Mouse (Mus musculus) granulocyte monocyte progenitor cell, adult 5-6 weeks (primary cell): Measurements from ENCODE around the gene Cep97. TPM values are rescaled to one million over a fixed set of nuclear protein-coding genes. Genes with fewer than 3 reads are reported as not detected.
"Not testable (repeated sequence)": the region's sequence is repeated elsewhere in the genome, so short reads cannot be mapped to it uniquely, and the experiment has no call there.

Source experiments
- ATAC-seq: replicated peaks from 2 replicates; pipeline ENCODE4 v1.8.0; 2016; ENCODE audit warnings: mild to moderate bottlenecking, moderate TSS enrichment, inconsistent platforms; ENCODE audit not compliant: poor library complexity, severe bottlenecking
- total RNA-seq, 2 experiments: library from RNA; stranded (forward) in 1 of 2; stranded (reverse) in 1 of 2; fragments of 200-712, 200-1000 nt in 1 of 2; fragments of >200 nt in 1 of 2; fragmentation: Nextera tagmentation in 1 of 2; gene quantifications; 2 replicates each; pipeline ENCODE4 v1.2.3; 2014 to 2017

Cep97 gene
- total RNA-seq (2014; fragmentation: Nextera tagmentation): 15.2 and 16.5 TPM in 2 replicates
- total RNA-seq (2017): 17.0 and 25.5 TPM in 2 replicates

DNA sequence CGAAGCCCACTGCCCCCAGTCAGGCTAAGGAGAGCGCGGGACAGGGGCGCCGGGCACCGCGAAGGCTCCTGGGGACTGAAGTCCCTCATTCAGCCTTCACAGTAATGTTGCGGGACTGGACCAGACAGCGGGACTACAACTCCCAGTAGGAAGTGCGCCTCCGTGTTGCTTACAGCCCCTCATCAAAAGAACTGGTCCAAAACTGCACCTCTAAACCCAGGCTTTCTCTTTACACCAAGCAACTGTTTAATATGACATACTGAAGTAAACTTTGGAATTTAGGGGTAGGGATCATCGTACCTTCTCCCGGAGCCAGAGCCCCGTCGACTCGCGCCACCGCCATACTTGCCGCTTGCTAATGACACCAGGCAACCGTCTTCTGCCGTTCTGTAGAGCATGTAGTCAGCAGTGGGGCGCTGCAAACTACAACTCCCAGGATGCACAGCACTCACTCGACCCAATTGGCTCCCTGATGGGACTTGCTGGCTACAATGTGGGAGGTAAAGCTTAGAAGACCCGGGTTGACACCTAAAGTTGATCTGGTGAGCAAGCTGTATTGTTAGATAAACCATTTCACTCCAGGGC is at the start of gene Cep97:
Gene Cep97 (minus strand): TSS at position 403 of the 585 bp plus-strand sequence.
- ATAC-seq: peak; percentile 95

DNA sequence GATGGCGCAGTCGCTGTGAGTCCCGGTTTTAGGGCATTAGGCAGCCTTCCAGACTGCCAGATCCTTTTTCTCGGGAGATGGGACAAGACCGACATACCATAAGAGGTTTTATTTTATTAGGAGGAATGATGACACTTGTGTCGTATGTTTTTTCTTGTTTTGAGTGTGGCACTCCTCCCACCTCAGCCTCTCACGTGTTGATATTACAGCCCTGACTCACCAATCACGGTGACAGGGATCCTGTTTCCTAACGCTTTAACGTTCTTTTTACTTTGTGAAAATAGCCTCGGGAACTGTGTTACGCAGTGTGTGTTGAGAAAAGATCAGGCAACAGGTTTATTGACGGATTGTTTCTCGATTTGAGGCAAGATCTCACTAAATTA is 40.2 kb upstream of the Cep97 start:
- peak; percentile 49 for ATAC-seq

DNA sequence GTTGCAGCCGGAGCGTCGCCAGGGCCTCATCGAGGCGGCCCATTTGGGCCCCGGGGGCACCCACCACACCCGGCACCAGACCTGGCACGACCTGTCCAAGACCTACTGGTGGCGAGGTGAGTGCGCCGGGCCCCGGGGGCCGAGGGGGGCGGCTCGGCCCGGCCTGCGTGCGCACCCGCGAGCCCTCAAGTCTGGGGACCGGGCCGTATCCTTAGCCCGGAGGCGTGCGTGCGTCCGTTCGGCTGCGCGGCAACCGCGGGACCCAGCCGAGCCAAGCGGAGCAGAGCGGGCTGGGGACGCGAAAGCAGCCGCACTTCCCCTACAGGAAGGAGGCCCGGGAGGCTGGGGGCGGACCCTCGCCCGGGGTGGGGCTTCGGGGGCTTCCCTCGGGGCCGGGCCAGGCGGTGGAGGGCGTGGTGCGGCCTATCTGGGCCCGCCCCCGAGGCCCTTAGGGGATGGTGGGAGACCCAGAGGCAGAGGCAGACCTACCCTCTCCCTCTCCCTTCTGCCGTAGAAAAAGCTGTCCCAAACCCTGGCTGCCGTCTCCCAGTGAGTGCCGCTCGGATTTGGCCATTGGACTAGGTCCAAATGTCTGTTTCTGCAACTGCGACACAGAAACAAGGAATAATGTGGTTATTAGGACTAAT is 39.7 kb upstream of the Cep97 start:
- peak; percentile 68 for ATAC-seq

DNA sequence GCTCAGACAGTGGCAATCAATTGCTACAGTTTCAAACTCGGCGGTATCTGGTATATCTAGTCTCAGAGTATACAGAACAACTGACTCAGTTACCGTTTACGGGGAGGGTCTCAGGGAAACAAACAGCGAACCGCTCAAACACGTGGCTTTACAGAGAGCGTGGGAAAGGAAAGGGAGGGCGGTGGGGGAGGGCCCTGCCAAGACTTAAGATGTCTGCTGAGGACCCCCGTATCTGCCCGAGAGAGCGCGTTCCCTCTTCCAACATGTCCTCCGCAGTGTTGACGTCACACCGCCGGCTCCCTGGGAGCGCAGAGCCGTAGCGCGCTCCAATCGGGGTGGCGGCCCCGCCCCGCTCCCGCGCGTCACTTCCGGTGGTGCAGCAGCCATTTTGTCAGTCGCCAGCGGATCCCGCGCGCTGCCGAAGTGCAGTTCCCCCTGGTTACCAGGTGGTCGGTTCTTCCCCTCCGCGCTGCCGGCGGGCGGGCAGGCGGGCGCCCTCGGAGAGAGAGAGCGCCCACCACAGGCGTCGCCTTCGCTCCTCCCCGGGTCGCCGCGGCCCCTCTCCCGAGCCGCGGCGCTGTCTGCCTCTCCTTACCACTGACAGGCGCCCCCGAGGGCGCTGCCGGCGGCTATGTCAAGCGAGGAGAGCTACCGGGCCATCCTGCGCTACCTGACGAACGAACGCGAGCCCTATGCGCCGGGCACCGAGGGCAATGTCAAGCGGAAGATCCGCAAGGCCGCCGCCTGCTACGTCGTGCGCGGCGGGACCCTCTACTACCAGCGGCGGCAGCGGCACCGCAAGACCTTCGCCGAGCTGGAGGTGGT is 39.0 kb upstream of the Cep97 start, which contains the start of gene Zbtb11:
Gene Zbtb11 (plus strand): TSS at position 453 of the 825 bp plus-strand sequence.
- peak; percentile 72 for ATAC-seq

DNA sequence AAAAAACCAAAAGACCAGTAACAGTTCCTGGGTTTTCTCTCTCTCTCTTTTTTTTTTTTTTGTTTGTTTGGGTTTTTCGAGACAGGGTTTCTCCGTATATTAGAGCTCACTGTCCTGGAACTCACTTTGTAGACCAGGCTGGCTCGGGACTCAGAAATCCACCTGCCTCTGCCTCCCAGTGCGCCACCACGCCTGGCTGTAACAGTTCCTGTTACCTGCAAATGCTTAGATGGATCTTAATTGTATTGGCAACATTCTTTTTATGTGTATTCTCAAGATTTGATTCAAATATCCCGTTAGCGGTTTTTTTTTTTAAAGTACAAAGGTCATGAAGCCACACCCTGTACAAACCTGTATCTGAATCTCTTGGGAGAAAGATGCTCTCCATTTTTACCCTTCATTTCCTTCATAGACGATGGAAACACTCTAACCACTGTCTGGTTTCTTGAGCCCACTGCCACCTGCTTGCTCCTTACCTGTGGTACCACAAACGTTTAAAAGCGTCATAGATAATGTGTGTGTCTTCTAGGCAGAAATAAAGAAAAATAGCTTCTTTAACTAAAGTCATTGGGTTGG is 38.1 kb upstream of the Cep97 start:
- no peak for ATAC-seq

DNA sequence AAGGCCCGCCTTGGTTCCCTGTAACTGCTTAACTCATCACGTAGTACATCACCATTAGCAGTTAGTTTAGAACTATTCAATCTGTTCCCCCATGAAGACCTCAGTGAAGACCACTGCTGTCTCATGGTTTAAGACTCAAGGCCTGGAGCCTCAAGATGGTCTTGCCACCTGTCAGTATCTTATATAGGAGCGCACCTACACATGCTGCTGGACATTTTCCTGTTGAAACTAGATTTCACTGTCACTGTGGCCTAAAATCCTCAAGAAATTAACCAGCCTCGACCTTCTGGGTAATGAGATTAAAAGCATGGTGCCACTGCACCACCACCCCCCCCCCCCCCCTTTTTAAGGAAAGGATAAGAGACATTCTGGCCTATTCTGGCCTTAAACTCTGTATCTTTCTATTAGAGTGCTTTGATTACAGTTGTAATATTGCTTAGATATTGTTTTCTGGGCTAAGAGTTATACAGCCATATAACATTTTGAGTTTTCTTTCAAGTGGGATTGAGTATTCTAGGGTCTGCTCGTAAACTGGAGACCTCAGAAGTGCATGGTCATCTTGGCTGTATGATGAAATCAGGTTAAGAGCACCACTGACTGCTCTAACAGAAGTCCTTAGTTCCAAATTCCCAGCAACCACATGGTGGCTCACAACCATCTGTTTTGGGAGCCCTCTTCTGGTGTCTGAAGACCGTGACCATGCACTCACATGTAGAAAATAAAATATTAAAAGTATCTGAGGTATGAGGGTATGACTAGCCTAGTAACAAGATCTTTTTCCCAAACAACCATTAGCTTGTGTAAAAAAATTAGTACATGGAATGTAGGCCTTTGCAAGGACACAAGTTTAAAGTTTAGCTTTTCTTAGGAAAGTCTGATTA is 37.3 kb upstream of the Cep97 start:
- ATAC-seq: no peak

DNA sequence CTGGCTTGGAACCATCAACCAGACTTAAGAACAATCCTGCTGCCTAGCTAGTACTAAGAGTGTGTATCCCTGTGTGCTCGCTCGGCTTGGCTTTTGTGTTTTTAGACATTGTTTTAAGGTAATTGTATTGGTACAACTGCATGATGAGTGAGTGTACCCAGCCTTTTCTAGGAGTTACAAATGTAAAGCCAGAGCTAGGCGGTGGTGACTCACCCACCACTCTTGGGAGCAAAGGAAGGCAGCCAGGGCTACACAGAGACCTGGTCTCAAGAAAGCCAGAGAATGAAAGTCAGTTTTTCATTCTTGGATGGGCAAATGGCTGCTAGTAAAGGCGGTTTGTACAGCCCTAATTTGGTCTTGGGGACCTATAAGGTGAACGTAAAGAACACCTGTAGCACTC is 35.8 kb upstream of the Cep97 start:
- no peak for ATAC-seq

DNA sequence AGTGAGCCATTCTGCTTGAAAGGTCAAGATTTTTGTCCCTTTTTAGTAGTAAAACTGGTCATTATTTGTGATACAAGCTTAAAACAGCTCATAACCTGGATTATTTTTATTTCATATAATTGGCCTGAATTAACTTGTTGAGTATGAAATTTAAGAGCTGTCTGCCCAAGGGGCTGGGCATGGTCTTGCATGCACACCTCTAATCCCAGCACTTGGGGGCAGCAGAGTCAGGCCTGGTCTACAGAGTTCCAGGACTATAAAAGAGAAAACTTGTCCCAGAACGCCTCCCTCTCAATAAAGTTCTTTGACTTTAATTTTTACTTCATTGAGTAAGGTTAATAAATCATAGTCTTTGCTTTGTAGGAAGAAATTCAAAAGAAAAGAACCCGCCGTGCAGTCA is 34.5 kb upstream of the Cep97 start:
- no peak; the same call in 1 of the 2 replicates for ATAC-seq

DNA sequence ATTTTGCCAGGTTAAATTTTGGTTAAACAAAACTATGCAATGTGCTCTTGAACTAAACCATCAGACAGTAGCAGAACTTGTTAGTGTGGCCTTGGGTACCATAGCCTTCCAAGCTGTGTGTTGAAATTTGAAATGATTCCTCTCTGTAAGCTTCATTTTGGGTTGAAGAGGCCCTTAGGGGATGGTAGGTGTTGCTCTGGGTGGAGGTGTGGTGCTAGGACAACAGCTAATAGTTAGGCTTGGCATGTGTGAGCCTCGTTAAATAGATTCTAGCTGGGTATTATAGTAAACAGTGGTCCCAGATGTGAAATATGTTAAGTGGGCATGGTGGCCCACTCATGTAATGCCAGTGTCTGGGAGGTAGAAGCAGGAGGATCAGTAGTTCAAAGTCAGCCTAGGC is 32.6 kb upstream of the Cep97 start:
- no peak for ATAC-seq

DNA sequence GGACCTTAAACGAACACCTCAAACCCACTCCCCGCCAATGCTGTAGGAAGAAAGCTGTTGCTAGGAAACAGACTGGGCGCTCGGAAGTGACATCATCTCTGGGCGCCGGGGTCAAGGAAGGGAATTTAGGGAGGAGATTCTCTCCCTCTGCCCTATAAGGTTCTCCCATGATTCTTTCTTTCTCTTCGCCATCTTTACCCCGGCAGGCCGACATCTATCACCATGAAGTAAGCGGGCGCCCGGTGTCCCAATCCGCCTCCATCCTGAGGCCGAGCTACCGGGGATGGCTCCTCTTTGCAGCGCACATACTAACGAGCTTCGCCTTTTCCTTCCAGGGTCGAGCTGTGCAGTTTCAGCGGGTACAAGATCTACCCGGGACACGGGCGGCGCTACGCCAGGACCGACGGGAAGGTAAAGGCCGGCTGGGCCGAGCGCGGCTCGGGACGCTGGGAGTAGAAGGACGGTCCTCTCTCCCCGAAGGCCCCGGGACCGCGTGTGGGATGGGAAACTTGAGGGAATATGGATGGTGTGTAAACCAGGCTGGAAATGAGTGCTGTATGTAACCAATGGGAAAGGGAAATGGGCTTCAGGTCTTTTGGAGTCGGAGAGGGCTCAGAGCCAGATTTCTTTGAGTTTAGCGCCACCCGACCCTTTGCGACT is 31.7 kb upstream of the Cep97 start, which contains the start of gene Rpl24:
Gene Rpl24 (plus strand): TSS at position 64 of the 660 bp plus-strand sequence.
- peak; percentile 91 for ATAC-seq

DNA sequence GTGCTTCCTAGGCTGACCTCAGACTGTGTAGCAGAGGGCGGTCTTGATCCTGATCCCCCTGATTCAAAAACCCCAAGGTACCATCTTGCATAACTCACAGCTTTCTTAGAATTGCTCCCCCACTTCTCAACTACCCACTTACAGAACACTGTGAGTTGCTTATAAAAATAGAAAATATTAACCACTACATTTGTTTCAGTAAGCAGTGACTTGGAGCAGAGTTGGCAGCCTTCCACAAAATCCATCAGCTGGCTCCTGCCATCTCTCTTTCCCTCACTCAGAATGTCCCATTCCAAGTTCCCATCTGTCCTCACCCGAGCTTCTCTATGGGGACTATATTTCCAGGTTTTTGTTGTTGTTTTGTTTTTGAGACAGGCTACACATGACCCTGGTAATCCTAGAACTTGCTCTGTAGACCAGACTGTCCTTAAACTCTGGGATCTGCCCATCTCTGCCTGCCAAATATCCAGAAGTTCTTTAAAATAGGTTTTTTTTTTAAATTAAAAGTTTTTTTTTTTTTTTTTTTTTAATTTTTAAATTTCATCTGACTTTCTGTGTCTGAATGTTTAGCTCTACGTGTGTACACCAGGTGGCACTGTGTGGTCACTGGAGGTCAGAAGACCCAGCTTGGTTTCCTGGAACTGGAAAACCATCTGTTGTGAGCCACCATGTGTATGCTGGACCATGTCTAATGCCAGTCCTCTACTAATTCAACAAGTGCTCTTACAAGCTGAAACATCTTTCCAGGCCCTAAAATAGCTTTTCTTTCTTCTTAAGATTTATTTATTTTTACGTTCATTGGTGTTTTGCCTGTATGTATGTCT is 29.7 kb upstream of the Cep97 start:
- ATAC-seq: peak; percentile 58

DNA sequence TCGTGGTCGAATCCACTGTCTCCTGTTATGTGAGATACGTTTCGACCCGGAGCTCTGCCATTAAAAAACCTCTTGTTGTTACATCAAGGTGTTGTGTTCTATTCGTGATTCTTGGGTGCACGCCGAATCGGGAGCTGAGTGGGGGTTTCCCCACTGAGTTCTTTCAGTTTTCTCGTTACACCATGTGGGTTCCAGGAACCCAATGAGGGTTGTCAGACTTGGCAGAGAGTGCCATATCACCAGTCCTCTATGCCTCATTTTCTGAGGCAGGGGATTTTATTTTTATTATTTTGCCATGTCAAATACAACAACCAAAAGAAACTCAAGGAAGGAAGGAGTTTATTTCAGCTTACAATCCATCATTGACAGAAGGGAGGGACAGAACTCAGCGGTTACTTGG is 28.4 kb upstream of the Cep97 start:
- not testable (repeated sequence) for ATAC-seq

DNA sequence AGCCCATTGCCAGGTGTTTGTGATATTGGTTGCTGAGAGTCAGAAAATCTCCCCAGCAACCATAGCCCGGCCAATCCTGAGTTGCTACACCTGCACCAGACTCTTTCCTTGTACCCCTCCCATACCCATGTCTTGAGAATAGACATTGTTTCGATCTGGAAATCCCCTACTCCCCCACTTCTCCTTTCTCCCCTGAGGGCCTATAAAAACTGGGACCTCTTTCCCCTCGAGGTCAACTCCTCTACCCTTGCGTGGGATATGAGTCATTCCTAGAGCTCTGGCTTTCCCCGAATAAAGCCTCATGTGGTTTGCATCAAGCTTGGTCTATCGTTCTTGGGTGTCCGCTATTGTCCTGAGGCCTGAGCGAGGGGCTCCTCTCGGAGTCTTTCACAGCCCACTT is 19.5 kb upstream of the Cep97 start:
- ATAC-seq: not testable (repeated sequence)

DNA sequence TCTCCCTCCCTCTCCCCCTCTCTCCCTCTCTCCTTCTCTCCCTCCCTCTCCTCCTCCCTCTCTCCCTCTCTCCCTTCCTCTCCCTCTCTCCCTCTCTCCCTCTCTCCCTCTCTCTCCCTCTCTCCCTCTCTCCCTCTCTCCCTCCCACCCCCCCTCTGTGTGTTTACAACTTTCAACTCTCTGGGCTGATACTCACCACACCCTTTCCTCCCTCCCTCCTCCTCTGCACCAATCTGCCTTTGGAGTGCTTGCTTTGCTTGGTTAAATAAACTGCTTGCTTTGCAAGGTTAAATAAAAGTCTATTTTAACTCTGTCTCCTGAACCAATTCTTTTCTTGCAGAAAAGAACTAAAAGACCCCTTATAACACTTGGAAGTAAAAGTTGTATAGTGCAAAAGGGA is 18.1 kb upstream of the Cep97 start:
- ATAC-seq: no peak

DNA sequence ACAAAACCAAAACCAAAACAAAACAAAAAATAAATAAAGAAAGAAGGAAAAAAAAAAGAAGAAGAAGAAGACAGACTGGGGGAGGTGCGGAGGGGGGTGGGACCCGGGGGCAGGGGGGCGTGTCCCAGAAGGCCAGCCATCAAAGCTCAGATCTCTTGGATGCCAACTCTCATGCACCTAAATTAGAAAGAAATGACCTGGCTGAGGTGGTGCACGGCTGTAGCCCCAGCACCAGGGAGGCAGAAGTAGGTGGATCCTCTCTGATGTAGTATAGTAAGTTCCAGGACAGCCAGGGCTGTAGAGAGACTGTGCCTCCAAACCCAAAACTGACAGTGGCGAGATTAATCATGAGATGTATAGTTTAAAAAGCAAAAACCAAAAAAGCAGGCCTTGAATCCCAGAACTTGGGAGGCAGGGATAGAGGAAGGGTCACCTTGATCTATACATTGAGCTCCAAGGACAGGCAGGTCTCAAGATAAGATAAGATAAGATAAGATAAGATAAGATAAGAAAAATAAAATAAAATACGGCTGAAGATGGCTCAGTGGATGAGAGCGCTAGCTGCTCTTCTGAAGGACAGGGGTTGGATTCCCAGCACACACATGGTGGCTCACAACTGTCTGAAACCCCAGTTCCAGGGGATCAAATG is 17.1 kb upstream of the Cep97 start:
- ATAC-seq: peak; percentile 40

DNA sequence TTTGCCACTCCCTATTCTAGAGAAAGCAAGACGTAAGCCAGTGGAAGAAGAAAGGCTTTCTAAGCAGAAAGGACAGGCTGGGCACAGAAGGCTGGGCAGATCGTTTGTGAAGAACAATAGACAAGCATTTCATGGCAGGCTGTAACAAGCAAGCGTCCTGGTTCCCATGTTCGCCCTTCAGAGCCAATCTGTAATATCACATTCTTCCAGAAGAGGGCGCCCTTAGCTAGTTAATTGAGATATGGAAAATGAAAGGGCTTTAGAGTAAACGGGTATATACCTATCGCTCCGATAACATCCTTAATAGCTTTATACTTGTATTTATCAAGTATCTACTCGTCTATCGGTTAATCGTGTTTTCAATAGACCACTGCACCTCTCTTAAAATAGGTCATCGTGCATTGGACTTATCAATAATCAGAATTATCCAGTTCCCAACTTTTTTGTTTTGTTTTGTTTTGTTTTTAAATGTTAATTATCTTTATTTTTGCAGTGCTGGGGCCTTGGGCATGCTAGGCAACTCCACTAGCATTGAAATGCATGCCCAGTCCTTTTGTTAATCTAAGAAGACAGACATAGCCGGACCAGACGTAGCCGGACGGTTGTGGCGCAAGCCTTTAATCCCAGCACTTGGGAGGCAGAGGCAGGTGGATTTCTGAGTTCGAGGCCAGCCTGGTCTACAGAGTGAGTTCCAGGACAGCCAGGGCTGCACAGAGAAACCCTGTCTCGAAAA is 16.5 kb upstream of the Cep97 start:
- peak; percentile 92 for ATAC-seq

DNA sequence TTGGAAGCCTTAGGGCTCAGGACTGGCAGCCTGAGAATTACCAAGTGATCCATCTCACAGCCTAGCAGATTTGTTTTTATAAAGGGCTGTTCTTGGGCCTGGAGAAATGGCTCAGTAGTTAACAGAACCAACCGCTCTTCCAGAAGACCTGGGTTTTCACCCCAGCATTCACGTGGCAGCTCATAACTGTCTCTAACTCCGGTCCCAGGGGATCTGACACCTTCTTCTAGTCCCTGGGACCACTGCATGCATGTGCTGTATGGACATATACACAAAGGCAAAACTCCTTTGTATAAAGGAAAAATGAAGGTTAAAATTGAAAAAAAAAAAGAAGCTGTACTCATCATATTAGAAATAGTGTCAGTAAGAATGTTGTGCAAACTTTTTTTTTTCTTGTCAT is 15.8 kb upstream of the Cep97 start:
- ATAC-seq: no peak
